Mouse (Mus musculus) CD4-positive, CD25-positive, alpha-beta regulatory T cell, adult 4 months (primary cell): ENCODE measurements around the gene Kat7. TPM values are rescaled to one million over a fixed set of nuclear protein-coding genes. Genes with fewer than 3 reads are reported as not detected.

ENCODE experiments used
- ATAC-seq: one replicate; pipeline ENCODE4 v1.8.0; 2017
- polyA plus RNA-seq, 2 experiments: library from polyadenylated mRNA; unstranded; fragments of 100-300 nt; shearing (Covaris generic); gene quantifications; one replicate each; pipeline ENCODE4 v1.2.1; 2017

Gene Kat7
- polyA plus RNA-seq, 2 experiments from 2014 or later, result 44.9 to 65.7 TPM

DNA sequence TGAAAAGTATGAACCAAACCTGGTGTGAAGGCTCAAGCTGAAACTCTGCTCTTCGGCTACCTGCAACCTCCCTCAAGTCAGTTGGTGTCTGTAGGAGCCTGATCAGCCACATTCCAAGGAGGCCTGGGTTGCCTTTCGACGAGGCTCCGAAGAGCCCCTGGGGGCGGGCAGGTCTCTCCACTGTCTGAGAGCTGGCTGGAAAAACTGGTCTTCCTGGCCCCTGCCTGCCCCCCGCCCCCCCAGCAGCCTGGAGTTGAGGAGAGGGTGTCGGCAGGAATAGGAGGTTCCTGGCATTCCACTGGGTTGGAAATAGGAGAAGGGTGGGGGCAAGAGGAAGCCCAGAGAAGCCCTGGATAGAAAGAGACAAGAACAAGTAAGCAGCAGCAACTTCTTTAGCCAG is 84.6 kb downstream of the Kat7 start:
- no peak for ATAC-seq

Other genes with a start within 250 kb of the Kat7 start
- gene Itga3, start 233.4 kb downstream of the Kat7 start, polyA plus RNA-seq, result under 1 TPM; 0.51 to 0.63 TPM
- under 1 TPM in 1 of 2 experiments, not detected in 1; 0.20 TPM for gene Dlx3, start 190.1 kb downstream of the Kat7 start, polyA plus RNA-seq
- gene Dlx4, start 164.0 kb downstream of the Kat7 start, polyA plus RNA-seq, result not detected
- gene Tac4, start 48.7 kb downstream of the Kat7 start, polyA plus RNA-seq, result not detected
- 10 to 100 TPM; 21.1 to 26.9 TPM for gene Fam117a, start 26.8 kb upstream of the Kat7 start, polyA plus RNA-seq
- gene Slc35b1, start 74.4 kb upstream of the Kat7 start, polyA plus RNA-seq, result 10 to 100 TPM; 53.8 to 61.1 TPM
- gene Spop, start 103.8 kb upstream of the Kat7 start, polyA plus RNA-seq, result 100 to 1,000 TPM; 176 to 230 TPM
- gene Nxph3, start 204.3 kb upstream of the Kat7 start, polyA plus RNA-seq, result not detected